Mouse (Mus musculus) lung, postnatal 14 days (tissue): Measurements from ENCODE around the gene Trnt1.

Experiments
- DNase-seq: peaks from one replicate; pipeline ENCODE4 v3.0.0; 2021

The Trnt1 gene

GRCm38 (mm10) chr6:106768640-106769289 is at the start of gene Trnt1:
Gene Trnt1, plus strand, starts transcription at chr6:106769120.
- DNase-seq = peak; percentile 99

GRCm38 (mm10) chr6:106725642-106726041 is 43.3 kb upstream of the Trnt1 start:
- DNase-seq = no peak

- DNase-seq = no peak
Measured at GRCm38 (mm10) chr6:106726078-106726477, 42.8 kb upstream of the Trnt1 start.

GRCm38 (mm10) chr6:106727703-106728102 is 41.2 kb upstream of the Trnt1 start:
- DNase-seq = no peak

- no peak for DNase-seq
Measured at GRCm38 (mm10) chr6:106729682-106730314, 39.1 kb upstream of the Trnt1 start.

GRCm38 (mm10) chr6:106732563-106732962 is 36.4 kb upstream of the Trnt1 start:
- DNase-seq = no peak

GRCm38 (mm10) chr6:106738229-106738628 is 30.7 kb upstream of the Trnt1 start:
- DNase-seq = no peak

- DNase-seq = no peak
Measured at GRCm38 (mm10) chr6:106740244-106740825, 28.6 kb upstream of the Trnt1 start.

- DNase-seq = no peak
Measured at GRCm38 (mm10) chr6:106743556-106744233, 25.2 kb upstream of the Trnt1 start.

GRCm38 (mm10) chr6:106745673-106746394 is 23.1 kb upstream of the Trnt1 start:
- no peak for DNase-seq

- no peak for DNase-seq
Measured at GRCm38 (mm10) chr6:106747251-106747650, 21.7 kb upstream of the Trnt1 start.

- no peak for DNase-seq
Measured at GRCm38 (mm10) chr6:106747804-106748203, 21.1 kb upstream of the Trnt1 start.

- DNase-seq = no peak
Measured at GRCm38 (mm10) chr6:106748887-106749388, 20.0 kb upstream of the Trnt1 start, which contains the start of gene Il5ra. Gene Il5ra, minus strand, starts transcription at chr6:106749037.

- DNase-seq = no peak
Measured at GRCm38 (mm10) chr6:106750291-106750690, 18.6 kb upstream of the Trnt1 start.

GRCm38 (mm10) chr6:106758299-106758698 is 10.6 kb upstream of the Trnt1 start:
- DNase-seq = no peak

GRCm38 (mm10) chr6:106760473-106761218 is 8.3 kb upstream of the Trnt1 start:
- no peak for DNase-seq

- no peak for DNase-seq
Measured at GRCm38 (mm10) chr6:106761486-106761885, 7.4 kb upstream of the Trnt1 start.

GRCm38 (mm10) chr6:106765892-106766291 is 3.0 kb upstream of the Trnt1 start:
- no peak for DNase-seq

GRCm38 (mm10) chr6:106766774-106767173 is 2.1 kb upstream of the Trnt1 start:
- DNase-seq = no peak

- DNase-seq = no peak
Measured at GRCm38 (mm10) chr6:106769290-106769866, 458 bp downstream of the Trnt1 start.

GRCm38 (mm10) chr6:106770046-106770445 is 1.1 kb downstream of the Trnt1 start:
- DNase-seq = no peak

GRCm38 (mm10) chr6:106787138-106787537 is 18.2 kb downstream of the Trnt1 start:
- no peak for DNase-seq
